Mouse (Mus musculus): Measurements from ENCODE around the gene Ptchd3. TPM values are rescaled to one million over a fixed set of nuclear protein-coding genes. Genes with fewer than 3 reads are reported as not detected.

Gene Ptchd3
- total RNA-seq (2014; fragmentation: Nextera tagmentation), result not detected in 2 replicates
- total RNA-seq (2017), result 0.05 TPM in 1 of 2 replicates, not detected in the other
- not detected in 2 replicates for polyA plus RNA-seq (2012)

GRCm38 (mm10) chr11:121829947-121830346, at the start of gene Ptchd3:
TSS of gene Ptchd3 (plus strand) at chr11:121830247.
- H3K4me1 ChIP-seq (ENCODE audit: insufficient read depth, low read depth, low read length), result no peaks in the 10 kb centered on the region
- H3K9me3 ChIP-seq (replicated peaks), result no peaks in the 10 kb centered on the region
- no peak for ATAC-seq (ENCODE audit: extremely low read depth, insufficient number of reproducible peaks, low FRiP score, poor library complexity, severe bottlenecking)
- TF ChIP-seq CTCF (IDR thresholded peaks at IDR 0.05; ENCODE audit: low read depth, low read length) (no peak), TAL1 (conservative IDR thresholded peaks at IDR 0.05; ENCODE audit: low read depth, low read length) (no peak), GATA2 (IDR thresholded peaks at IDR 0.05; ENCODE audit: borderline replicate concordance, low read depth, low read length) (no peak), POLR2AphosphoS5 (IDR thresholded peaks at IDR 0.05; ENCODE audit: insufficient replicate concordance, low read depth, low read length) (no peak), GATA1 (IDR thresholded peaks at IDR 0.05; ENCODE audit: borderline replicate concordance, low read length) (no peak)
- H3K4me3 ChIP-seq (ENCODE audit: low read depth, low read length), result no peak within 1 kb of the TSS
- DNase-seq (ENCODE audit: low spot score), result no peak
- H3K36me3 ChIP-seq (replicated peaks), result no peaks in the 10 kb centered on the region
- H3K27me3 ChIP-seq (ENCODE audit: insufficient read depth, low read length), result peaks cover 4% of the 10 kb centered on the region; the same call in 1 of the 2 replicates

DNA sequence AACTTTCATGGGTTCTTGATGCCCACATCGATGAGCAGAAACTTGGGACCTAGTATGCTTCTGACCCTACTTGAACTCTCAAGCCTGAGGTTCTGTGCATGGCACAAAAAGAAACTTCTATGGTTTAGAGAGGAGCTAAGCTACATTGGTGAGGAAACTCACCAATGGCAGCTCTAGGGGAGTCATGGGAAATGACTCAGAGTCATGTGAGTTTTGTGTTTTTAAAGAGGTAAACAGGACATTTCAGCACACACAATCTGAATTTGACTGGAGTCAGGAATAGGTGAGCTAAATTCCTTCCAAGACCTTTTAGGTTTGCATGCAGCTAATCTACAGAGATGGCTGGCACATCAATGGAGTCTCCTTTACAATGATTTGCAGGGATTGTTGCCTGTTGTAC, 48.2 kb upstream of the Ptchd3 start:
- H3K27me3 ChIP-seq (ENCODE audit: insufficient read depth, low read length), result peaks cover 3% of the 10 kb centered on the region; the same call in 1 of the 2 replicates
- H3K9me3 ChIP-seq (replicated peaks), result no peaks in the 10 kb centered on the region
- no peak for DNase-seq (ENCODE audit: low spot score)
- no peak overlapping the region for H3K4me3 ChIP-seq (ENCODE audit: low read depth, low read length)
- H3K36me3 ChIP-seq (replicated peaks), result no peaks in the 10 kb centered on the region
- no peaks in the 10 kb centered on the region for H3K4me1 ChIP-seq (ENCODE audit: insufficient read depth, low read depth, low read length)
- ATAC-seq (ENCODE audit: extremely low read depth, insufficient number of reproducible peaks, low FRiP score, poor library complexity, severe bottlenecking), result no peak
- TF ChIP-seq CTCF (IDR thresholded peaks at IDR 0.05; ENCODE audit: low read depth, low read length) (no peak), TAL1 (conservative IDR thresholded peaks at IDR 0.05; ENCODE audit: low read depth, low read length) (no peak), GATA1 (IDR thresholded peaks at IDR 0.05; ENCODE audit: borderline replicate concordance, low read length) (no peak), POLR2AphosphoS5 (IDR thresholded peaks at IDR 0.05; ENCODE audit: insufficient replicate concordance, low read depth, low read length) (no peak), GATA2 (IDR thresholded peaks at IDR 0.05; ENCODE audit: borderline replicate concordance, low read depth, low read length) (no peak)

- DNase-seq (ENCODE audit: low spot score) (no peak), ATAC-seq (ENCODE audit: extremely low read depth, insufficient number of reproducible peaks, low FRiP score, poor library complexity, severe bottlenecking) (no peak)
- no peaks in the 10 kb centered on the region for H3K27me3 ChIP-seq (ENCODE audit: insufficient read depth, low read length)
- TF ChIP-seq TAL1 (conservative IDR thresholded peaks at IDR 0.05; ENCODE audit: low read depth, low read length), result no peak
- no peak for TF ChIP-seq GATA2 (IDR thresholded peaks at IDR 0.05; ENCODE audit: borderline replicate concordance, low read depth, low read length)
- TF ChIP-seq CTCF (IDR thresholded peaks at IDR 0.05; ENCODE audit: low read depth, low read length), result no peak
- H3K9me3 ChIP-seq (replicated peaks), result no peaks in the 10 kb centered on the region
- no peak overlapping the region for H3K4me3 ChIP-seq (ENCODE audit: low read depth, low read length)
- H3K4me1 ChIP-seq (ENCODE audit: insufficient read depth, low read depth, low read length), result no peaks in the 10 kb centered on the region
- no peaks in the 10 kb centered on the region for H3K36me3 ChIP-seq (replicated peaks)
Observed at GRCm38 (mm10) chr11:121787456-121787855, 42.6 kb upstream of the Ptchd3 start.

DNA sequence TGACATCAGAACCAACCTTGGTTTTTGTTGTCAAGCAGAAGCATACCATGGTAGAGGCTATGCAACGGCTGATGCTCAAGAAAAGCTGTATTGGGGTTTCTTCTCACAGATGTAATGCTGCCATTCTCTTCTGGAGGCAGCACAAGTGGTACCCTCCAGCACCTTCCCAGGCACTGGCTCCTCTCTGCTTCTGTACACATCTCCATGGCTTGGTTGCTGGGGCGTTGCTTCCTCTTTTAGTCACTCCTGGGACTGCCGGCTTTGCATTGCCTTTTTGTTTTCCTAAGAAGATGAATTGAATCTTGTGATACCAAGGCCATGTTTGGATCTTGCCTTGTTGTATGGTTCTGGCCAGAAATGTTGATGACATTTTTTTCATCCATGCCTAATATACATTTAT, 40.5 kb upstream of the Ptchd3 start:
- no peak overlapping the region for H3K4me3 ChIP-seq (ENCODE audit: low read depth, low read length)
- H3K27me3 ChIP-seq (ENCODE audit: insufficient read depth, low read length), result no peaks in the 10 kb centered on the region
- no peak for TF ChIP-seq CTCF (IDR thresholded peaks at IDR 0.05; ENCODE audit: low read depth, low read length)
- TF ChIP-seq POLR2AphosphoS5 (IDR thresholded peaks at IDR 0.05; ENCODE audit: insufficient replicate concordance, low read depth, low read length), result no peak
- no peak for TF ChIP-seq GATA2 (IDR thresholded peaks at IDR 0.05; ENCODE audit: borderline replicate concordance, low read depth, low read length)
- TF ChIP-seq GATA1 (IDR thresholded peaks at IDR 0.05; ENCODE audit: borderline replicate concordance, low read length), result no peak
- TF ChIP-seq TAL1 (conservative IDR thresholded peaks at IDR 0.05; ENCODE audit: low read depth, low read length), result no peak
- no peaks in the 10 kb centered on the region for H3K9me3 ChIP-seq (replicated peaks)
- DNase-seq (ENCODE audit: low spot score), result no peak
- H3K4me1 ChIP-seq (ENCODE audit: insufficient read depth, low read depth, low read length), result no peaks in the 10 kb centered on the region
- ATAC-seq (ENCODE audit: extremely low read depth, insufficient number of reproducible peaks, low FRiP score, poor library complexity, severe bottlenecking), result no peak
- H3K36me3 ChIP-seq (replicated peaks), result no peaks in the 10 kb centered on the region

- no peak for DNase-seq (ENCODE audit: low spot score)
- Histone ChIP-seq H3K36me3 (replicated peaks) (no peaks in the 10 kb centered on the region), H3K9me3 (replicated peaks) (no peaks in the 10 kb centered on the region), H3K27me3 (ENCODE audit: insufficient read depth, low read length) (no peaks in the 10 kb centered on the region), H3K4me3 (ENCODE audit: low read depth, low read length) (no peak overlapping the region), H3K4me1 (ENCODE audit: insufficient read depth, low read depth, low read length) (no peaks in the 10 kb centered on the region)
- TF ChIP-seq POLR2AphosphoS5 (IDR thresholded peaks at IDR 0.05; ENCODE audit: insufficient replicate concordance, low read depth, low read length) (no peak), CTCF (IDR thresholded peaks at IDR 0.05; ENCODE audit: low read depth, low read length) (no peak), GATA2 (IDR thresholded peaks at IDR 0.05; ENCODE audit: borderline replicate concordance, low read depth, low read length) (no peak), GATA1 (IDR thresholded peaks at IDR 0.05; ENCODE audit: borderline replicate concordance, low read length) (no peak), TAL1 (conservative IDR thresholded peaks at IDR 0.05; ENCODE audit: low read depth, low read length) (no peak)
- ATAC-seq (ENCODE audit: extremely low read depth, insufficient number of reproducible peaks, low FRiP score, poor library complexity, severe bottlenecking), result no peak
Observed at GRCm38 (mm10) chr11:121790671-121791094, 39.4 kb upstream of the Ptchd3 start.

DNA sequence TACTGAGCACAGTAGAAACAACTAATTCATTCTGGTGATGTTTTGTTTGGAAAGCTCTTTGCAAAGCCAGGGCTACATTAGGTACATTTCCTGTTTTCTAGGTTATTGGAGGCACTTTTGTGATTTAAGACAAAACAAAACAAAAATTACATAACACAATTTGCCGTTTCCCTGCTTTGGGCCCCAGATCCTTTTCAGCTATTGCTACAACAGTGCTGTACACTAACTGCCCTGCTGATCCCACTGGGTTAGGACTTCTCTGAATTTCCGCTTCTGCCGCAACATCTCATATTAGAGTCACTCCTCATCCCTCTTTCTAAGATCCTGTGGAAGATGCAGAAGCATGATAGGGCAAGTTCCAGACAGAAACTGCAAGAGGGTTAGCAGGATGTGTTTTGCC, 38.6 kb upstream of the Ptchd3 start:
- DNase-seq (ENCODE audit: low spot score) (no peak), ATAC-seq (ENCODE audit: extremely low read depth, insufficient number of reproducible peaks, low FRiP score, poor library complexity, severe bottlenecking) (no peak)
- H3K9me3 ChIP-seq (replicated peaks), result no peaks in the 10 kb centered on the region
- H3K4me1 ChIP-seq (ENCODE audit: insufficient read depth, low read depth, low read length), result no peaks in the 10 kb centered on the region
- H3K36me3 ChIP-seq (replicated peaks), result no peaks in the 10 kb centered on the region
- no peak overlapping the region for H3K4me3 ChIP-seq (ENCODE audit: low read depth, low read length)
- TF ChIP-seq GATA1 (IDR thresholded peaks at IDR 0.05; ENCODE audit: borderline replicate concordance, low read length) (no peak), GATA2 (IDR thresholded peaks at IDR 0.05; ENCODE audit: borderline replicate concordance, low read depth, low read length) (no peak), POLR2AphosphoS5 (IDR thresholded peaks at IDR 0.05; ENCODE audit: insufficient replicate concordance, low read depth, low read length) (no peak), TAL1 (conservative IDR thresholded peaks at IDR 0.05; ENCODE audit: low read depth, low read length) (no peak), CTCF (IDR thresholded peaks at IDR 0.05; ENCODE audit: low read depth, low read length) (no peak)
- H3K27me3 ChIP-seq (ENCODE audit: insufficient read depth, low read length), result no peaks in the 10 kb centered on the region; the same call in 1 of the 2 replicates

Measured in G1E (cell line).